Mouse (Mus musculus): ENCODE results near the gene Cdc42bpa.

The Cdc42bpa gene

DNA sequence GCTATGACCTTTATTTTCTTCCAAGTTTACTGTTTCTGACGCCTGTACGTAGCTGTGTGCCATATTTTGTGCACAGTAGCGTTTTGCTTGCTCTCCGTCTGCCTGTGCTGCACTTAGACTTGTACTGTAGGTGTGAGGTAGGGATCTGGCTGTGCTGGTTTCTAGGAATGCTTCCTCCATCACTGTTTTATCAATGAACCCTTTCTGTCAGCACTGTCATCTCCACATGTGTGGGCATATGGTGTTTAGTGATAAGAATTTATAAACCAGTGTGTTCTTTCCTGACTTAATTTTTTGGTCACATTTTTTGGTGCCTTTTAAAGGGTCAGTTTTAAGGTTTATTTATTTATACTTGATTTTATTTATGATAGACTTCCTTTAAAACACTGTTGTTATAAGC is 188.3 kb downstream of the Cdc42bpa start:
- Histone ChIP-seq H3K9me3 (ENCODE audit: low read length) (no peaks in the 10 kb centered on the region), H3K4me3 (replicated peaks; ENCODE audit: low read length) (no peak overlapping the region), H3K4me1 (replicated peaks; ENCODE audit: low read depth, low read length) (no peaks in the 10 kb centered on the region), H3K36me3 (ENCODE audit: insufficient read depth, low read length) (peaks cover 22% of the 10 kb centered on the region), H3K27me3 (ENCODE audit: insufficient read depth, low read length) (no peaks in the 10 kb centered on the region)
- TF ChIP-seq CTCF (conservative IDR thresholded peaks at IDR 0.05; ENCODE audit: low read length) = no peak
- no peak for TF ChIP-seq NANOG (IDR thresholded peaks at IDR 0.05; ENCODE audit: borderline replicate concordance, low read length)
- TF ChIP-seq POU5F1 (IDR thresholded peaks at IDR 0.05; ENCODE audit: borderline replicate concordance, low read length) = no peak

DNA sequence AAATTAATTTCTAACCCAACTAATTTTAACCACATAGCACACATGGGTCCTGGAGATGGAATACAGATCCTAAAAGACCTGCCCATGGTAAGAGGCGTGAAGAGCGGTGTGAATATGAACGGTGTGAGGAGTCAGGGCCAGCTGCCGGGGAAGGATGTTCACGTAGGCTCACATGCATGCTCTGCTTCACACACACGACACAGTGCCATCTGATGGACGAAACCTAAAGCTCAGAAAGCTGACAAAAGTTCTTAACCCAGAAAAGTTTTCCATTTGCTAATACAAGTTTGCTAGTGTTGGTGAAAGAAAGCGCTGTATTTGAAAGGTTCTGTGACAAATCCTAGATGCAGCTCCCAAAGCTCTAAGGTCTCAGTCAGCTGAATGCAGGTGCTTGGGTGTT is 190.9 kb downstream of the Cdc42bpa start:
- Histone ChIP-seq H3K9me3 (ENCODE audit: low read length) (no peaks in the 10 kb centered on the region), H3K36me3 (ENCODE audit: insufficient read depth, low read length) (peaks cover 17% of the 10 kb centered on the region), H3K27me3 (ENCODE audit: insufficient read depth, low read length) (no peaks in the 10 kb centered on the region), H3K4me3 (replicated peaks; ENCODE audit: low read length) (no peak overlapping the region), H3K4me1 (replicated peaks; ENCODE audit: low read depth, low read length) (no peaks in the 10 kb centered on the region)
- TF ChIP-seq POU5F1 (IDR thresholded peaks at IDR 0.05; ENCODE audit: borderline replicate concordance, low read length) (no peak), NANOG (IDR thresholded peaks at IDR 0.05; ENCODE audit: borderline replicate concordance, low read length) (no peak), CTCF (conservative IDR thresholded peaks at IDR 0.05; ENCODE audit: low read length) (no peak)

DNA sequence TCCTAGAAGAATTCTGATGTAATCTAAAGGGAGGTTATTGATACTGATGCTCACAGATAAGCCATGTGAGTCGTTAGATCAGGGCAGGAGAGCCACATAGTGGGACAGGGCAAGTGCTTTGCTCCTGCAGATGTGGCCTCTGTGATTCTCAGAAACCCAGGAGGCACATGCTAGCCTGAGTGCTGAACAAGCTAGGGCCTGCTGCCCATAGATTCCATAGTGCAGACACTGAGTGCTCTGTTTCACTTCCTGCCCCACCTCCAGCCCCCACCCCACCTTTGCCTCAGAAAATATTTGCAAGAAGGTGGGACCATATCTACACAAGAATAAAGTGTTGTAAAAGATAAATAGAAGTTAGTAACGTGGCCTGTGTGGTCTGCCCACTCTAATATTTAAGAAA is 198.4 kb downstream of the Cdc42bpa start:
- Histone ChIP-seq H3K4me1 (replicated peaks; ENCODE audit: low read depth, low read length) (peaks cover 17% of the 10 kb centered on the region), H3K27me3 (ENCODE audit: insufficient read depth, low read length) (no peaks in the 10 kb centered on the region), H3K9me3 (ENCODE audit: low read length) (no peaks in the 10 kb centered on the region), H3K4me3 (replicated peaks; ENCODE audit: low read length) (no peak overlapping the region), H3K36me3 (ENCODE audit: insufficient read depth, low read length) (peaks cover 16% of the 10 kb centered on the region)
- no peak for TF ChIP-seq NANOG (IDR thresholded peaks at IDR 0.05; ENCODE audit: borderline replicate concordance, low read length)
- TF ChIP-seq POU5F1 (IDR thresholded peaks at IDR 0.05; ENCODE audit: borderline replicate concordance, low read length) = no peak
- no peak for TF ChIP-seq CTCF (conservative IDR thresholded peaks at IDR 0.05; ENCODE audit: low read length)

DNA sequence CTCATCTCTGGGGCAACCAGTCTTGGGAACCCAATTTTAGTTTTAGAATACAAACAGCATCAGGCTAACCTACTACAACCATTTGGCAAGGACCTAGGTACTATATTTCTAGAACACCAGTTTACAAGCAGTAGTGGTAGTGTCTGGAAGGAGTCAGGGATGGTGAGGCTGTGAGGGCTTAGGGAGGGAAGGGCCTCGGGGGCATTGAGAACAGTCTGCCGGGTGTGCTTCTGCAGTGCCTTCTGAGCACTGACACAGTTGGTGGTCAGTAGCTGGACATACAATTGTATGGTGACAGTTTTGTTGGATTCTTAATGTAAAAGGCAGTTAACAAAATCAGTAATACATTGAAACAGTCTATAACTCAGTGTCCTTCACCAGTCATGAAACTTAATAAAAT is 200.3 kb downstream of the Cdc42bpa start:
- H3K4me1 ChIP-seq (replicated peaks; ENCODE audit: low read depth, low read length) = peaks cover 17% of the 10 kb centered on the region
- TF ChIP-seq NANOG (IDR thresholded peaks at IDR 0.05; ENCODE audit: borderline replicate concordance, low read length) (no peak), POU5F1 (IDR thresholded peaks at IDR 0.05; ENCODE audit: borderline replicate concordance, low read length) (no peak), CTCF (conservative IDR thresholded peaks at IDR 0.05; ENCODE audit: low read length) (no peak)
- H3K9me3 ChIP-seq (ENCODE audit: low read length) = no peaks in the 10 kb centered on the region
- no peaks in the 10 kb centered on the region for H3K27me3 ChIP-seq (ENCODE audit: insufficient read depth, low read length)
- peaks cover 20% of the 10 kb centered on the region for H3K36me3 ChIP-seq (ENCODE audit: insufficient read depth, low read length)
- no peak overlapping the region for H3K4me3 ChIP-seq (replicated peaks; ENCODE audit: low read length)

DNA sequence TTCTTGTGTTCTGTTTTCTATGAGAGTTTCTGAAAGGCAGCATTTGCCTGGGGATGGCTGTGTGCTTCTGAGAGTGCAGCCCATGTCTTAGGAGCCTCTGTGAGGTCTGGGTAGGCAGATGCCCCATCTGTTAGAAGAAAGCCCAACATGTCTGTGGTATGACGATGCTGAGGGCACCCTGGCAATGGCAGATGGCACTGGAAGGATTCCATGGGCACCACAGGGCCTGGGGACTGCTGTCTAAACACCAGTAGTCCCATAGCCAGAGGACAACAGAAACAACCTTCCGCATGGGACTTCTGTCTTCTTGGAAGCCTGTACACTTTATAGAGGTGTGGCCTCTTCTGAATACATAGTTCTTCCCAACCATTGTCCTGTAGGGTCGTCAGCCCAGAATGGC is 200.9 kb downstream of the Cdc42bpa start:
- no peaks in the 10 kb centered on the region for H3K9me3 ChIP-seq (ENCODE audit: low read length)
- no peaks in the 10 kb centered on the region for H3K27me3 ChIP-seq (ENCODE audit: insufficient read depth, low read length)
- peaks cover 26% of the 10 kb centered on the region for H3K36me3 ChIP-seq (ENCODE audit: insufficient read depth, low read length)
- no peak overlapping the region for H3K4me3 ChIP-seq (replicated peaks; ENCODE audit: low read length)
- peaks cover 17% of the 10 kb centered on the region for H3K4me1 ChIP-seq (replicated peaks; ENCODE audit: low read depth, low read length)
- no peak for TF ChIP-seq CTCF (conservative IDR thresholded peaks at IDR 0.05; ENCODE audit: low read length)
- TF ChIP-seq NANOG (IDR thresholded peaks at IDR 0.05; ENCODE audit: borderline replicate concordance, low read length) = no peak
- TF ChIP-seq POU5F1 (IDR thresholded peaks at IDR 0.05; ENCODE audit: borderline replicate concordance, low read length) = no peak

DNA sequence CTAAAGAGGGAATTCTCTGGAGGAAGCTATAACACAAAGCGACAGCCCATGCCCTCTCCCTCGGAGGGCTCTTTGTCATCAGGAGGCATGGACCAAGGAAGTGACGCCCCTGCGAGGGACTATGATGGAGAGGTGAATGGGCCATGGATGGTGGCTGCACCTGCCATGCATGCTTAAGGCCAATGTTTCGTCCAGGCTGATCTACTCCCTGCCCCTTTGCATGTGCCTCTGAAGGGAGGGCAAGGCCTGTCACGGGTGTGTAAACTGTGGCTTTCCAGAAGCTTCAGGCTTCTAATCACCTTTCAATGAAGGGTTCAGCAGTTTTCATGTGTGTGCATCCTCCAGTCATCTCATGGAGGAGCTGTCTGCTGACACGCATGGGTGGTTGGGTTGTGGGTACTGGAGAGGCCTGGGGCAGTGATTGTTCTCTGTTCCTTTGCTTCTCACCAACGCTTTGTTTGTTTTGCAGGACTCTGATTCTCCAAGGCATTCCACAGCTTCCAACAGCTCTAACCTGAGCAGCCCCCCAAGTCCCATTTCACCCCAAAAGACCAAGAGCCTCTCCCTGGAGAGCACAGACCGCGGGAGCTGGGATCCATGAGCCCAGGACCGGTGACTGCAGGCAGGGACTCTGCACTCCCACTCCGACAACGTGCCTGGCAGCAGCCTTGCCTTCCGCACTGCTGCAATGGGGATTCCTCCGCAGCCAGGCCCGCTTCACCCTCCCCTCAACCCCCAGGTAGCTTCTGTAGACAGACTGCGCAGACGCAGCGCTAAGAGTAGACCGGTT is 201.5 kb downstream of the Cdc42bpa start:
- Histone ChIP-seq H3K27me3 (ENCODE audit: insufficient read depth, low read length) (no peaks in the 10 kb centered on the region), H3K36me3 (ENCODE audit: insufficient read depth, low read length) (peaks cover 32% of the 10 kb centered on the region), H3K4me3 (replicated peaks; ENCODE audit: low read length) (no peak overlapping the region), H3K4me1 (replicated peaks; ENCODE audit: low read depth, low read length) (peaks cover 21% of the 10 kb centered on the region), H3K9me3 (ENCODE audit: low read length) (no peaks in the 10 kb centered on the region)
- TF ChIP-seq CTCF (conservative IDR thresholded peaks at IDR 0.05; ENCODE audit: low read length) (no peak), POU5F1 (IDR thresholded peaks at IDR 0.05; ENCODE audit: borderline replicate concordance, low read length) (no peak), NANOG (IDR thresholded peaks at IDR 0.05; ENCODE audit: borderline replicate concordance, low read length) (no peak)

DNA sequence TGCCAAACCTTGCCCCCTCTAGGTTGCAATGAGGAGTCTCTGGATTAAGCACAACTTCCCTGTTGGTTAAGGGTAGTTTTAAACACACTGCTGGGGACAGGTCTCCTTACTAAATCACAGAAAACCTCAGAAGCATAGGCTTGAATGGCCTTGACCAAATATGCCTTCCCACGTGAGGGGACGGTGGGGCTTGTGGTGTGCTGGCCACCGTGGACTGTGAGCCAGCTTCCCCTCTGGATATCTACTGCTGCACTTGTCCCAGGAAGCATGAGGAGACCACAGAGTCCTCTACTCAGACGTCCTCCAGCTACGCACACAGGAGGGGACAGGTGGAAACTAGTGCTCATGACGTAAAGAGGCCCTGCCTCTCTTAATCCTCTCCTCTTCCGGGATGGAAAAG is 202.7 kb downstream of the Cdc42bpa start:
- peaks cover 24% of the 10 kb centered on the region for H3K4me1 ChIP-seq (replicated peaks; ENCODE audit: low read depth, low read length)
- H3K36me3 ChIP-seq (ENCODE audit: insufficient read depth, low read length) = peaks cover 45% of the 10 kb centered on the region
- no peak overlapping the region for H3K4me3 ChIP-seq (replicated peaks; ENCODE audit: low read length)
- no peak for TF ChIP-seq CTCF (conservative IDR thresholded peaks at IDR 0.05; ENCODE audit: low read length)
- no peak for TF ChIP-seq POU5F1 (IDR thresholded peaks at IDR 0.05; ENCODE audit: borderline replicate concordance, low read length)
- no peak for TF ChIP-seq NANOG (IDR thresholded peaks at IDR 0.05; ENCODE audit: borderline replicate concordance, low read length)
- no peaks in the 10 kb centered on the region for H3K27me3 ChIP-seq (ENCODE audit: insufficient read depth, low read length)
- no peaks in the 10 kb centered on the region for H3K9me3 ChIP-seq (ENCODE audit: low read length)

DNA sequence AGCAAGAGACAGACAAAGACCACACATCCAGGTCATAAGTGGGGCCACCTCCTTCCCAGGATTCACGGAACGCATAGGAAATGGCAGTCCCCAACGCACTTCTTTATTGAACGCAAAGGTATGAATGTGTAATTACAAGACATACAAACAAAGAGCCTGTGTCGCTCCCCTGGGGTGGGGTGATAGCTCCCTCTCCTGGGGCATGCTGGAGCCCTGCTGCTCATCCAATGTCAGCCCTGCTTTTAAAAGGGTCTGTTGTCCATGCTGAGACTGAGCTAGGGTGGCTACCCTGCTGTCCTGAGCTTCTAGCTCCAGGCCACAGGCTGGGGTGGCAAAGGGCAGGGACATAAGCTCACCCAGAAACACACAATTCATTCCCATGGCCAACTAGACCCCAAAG is 206.3 kb downstream of the Cdc42bpa start:
- H3K36me3 ChIP-seq (ENCODE audit: insufficient read depth, low read length) = peaks cover 65% of the 10 kb centered on the region

More for the DNA sequence above, 206.3 kb downstream of the Cdc42bpa start:
- Histone ChIP-seq H3K4me1 (replicated peaks; ENCODE audit: low read depth, low read length) (peaks cover 7% of the 10 kb centered on the region; the same call in 1 of the 2 replicates), H3K27me3 (ENCODE audit: insufficient read depth, low read length) (no peaks in the 10 kb centered on the region), H3K4me3 (replicated peaks; ENCODE audit: low read length) (no peak overlapping the region), H3K9me3 (ENCODE audit: low read length) (no peaks in the 10 kb centered on the region)
- TF ChIP-seq CTCF (conservative IDR thresholded peaks at IDR 0.05; ENCODE audit: low read length) = no peak
- TF ChIP-seq POU5F1 (IDR thresholded peaks at IDR 0.05; ENCODE audit: borderline replicate concordance, low read length) = no peak
- TF ChIP-seq NANOG (IDR thresholded peaks at IDR 0.05; ENCODE audit: borderline replicate concordance, low read length) = no peak
